Mouse (Mus musculus) hematopoietic multipotent progenitor cell, adult 10-12 weeks (in vitro differentiated cells): ENCODE results near the gene Usp17ld. TPM values are rescaled to one million over a fixed set of nuclear protein-coding genes. Genes with fewer than 3 reads are reported as not detected.

Source experiments
- polyA plus RNA-seq: library from polyadenylated mRNA; stranded (reverse); fragments of >175 nt; gene quantifications from 2 replicates; pipeline ENCODE4 v1.2.3, GENCODE M21; 2012; ENCODE audit warnings: low replicate concordance

Usp17ld gene
- polyA plus RNA-seq = not detected in 2 replicates

DNA sequence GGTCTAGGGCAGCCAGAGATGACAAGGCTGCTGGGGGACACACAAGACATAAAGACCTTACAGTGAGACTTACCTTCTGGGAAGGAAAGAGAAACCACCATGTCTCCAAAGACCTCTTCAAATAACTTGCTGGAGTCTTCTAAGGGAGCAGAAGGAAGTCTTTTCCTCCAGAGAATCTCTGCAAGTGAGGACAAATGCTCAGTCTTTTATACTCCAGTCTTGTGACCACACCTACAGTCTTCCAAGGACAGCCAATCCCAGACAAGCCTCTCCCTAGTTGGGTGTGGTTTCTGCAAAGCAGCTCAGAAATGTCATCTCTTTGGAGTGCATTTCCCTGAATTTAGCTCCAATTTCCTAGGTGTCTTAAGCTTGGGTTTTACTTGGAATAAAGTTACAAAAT lies at the start of gene Usp17ld:
Usp17ld (minus strand) TSS at position 101 of the 400 bp plus-strand sequence.

DNA sequence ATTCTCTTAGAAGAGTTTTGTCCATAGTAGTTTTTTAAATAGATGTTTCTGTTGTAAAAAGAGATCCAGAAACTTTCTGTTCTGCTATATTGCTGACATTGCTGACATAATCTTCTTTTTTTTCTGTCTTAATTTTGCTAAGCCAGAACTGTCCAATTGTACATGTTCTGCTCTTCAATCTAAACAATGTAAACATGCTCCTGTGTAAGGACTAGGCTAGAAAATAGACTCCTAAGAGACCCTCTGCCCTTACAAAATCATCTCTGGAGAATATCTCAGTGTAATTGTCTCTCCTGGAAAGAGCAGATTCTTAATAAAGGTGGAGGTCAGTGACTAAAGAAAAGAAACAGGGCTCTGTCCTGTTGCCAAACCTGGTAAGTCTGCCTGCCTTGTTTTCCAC lies 35.6 kb downstream of the Usp17ld start, which contains the start of gene Olfr594:
Olfr594 (plus strand) TSS at position 301 of the 400 bp plus-strand sequence.

DNA sequence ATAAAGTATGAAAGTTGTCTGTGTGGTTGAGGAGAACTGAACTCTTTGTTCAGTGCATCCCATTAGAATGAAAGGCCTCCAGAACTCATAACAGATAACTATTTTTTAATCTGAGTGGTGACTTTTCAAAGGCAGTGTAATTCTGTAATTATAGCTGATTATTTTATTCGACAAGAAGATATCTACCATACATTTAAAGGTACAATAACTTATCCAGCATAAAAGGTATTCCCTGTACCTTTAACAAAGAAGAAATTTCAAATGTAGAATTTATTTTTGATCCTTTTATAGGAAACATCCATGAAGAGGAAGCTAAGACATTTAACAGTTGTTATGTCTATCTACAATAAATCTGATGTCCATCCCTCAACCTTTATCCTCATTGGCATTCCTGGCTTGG lies 40.7 kb downstream of the Usp17ld start, which contains the start of gene Olfr593:
Olfr593 (plus strand) TSS at position 301 of the 400 bp plus-strand sequence.

Other genes starting within 250 kb of the Usp17ld start
- gene Olfr582, start 214.5 kb downstream of the Usp17ld start, polyA plus RNA-seq = not detected in 2 replicates
- not detected in 2 replicates for gene Olfr583, start 201.2 kb downstream of the Usp17ld start, polyA plus RNA-seq
- gene Olfr584, start 170.6 kb downstream of the Usp17ld start, polyA plus RNA-seq = not detected in 2 replicates
- not detected in 2 replicates for gene Olfr585, start 154.8 kb downstream of the Usp17ld start, polyA plus RNA-seq
- not detected in 2 replicates for gene Olfr586, start 126.9 kb downstream of the Usp17ld start, polyA plus RNA-seq
- not detected in 2 replicates for gene Olfr588-ps1, start 111.6 kb downstream of the Usp17ld start, polyA plus RNA-seq
- not detected in 2 replicates for gene Olfr589, start 96.1 kb downstream of the Usp17ld start, polyA plus RNA-seq
- not detected in 2 replicates for gene Olfr591, start 74.2 kb downstream of the Usp17ld start, polyA plus RNA-seq
- 0.02 TPM in 1 of 2 replicates, not detected in the other for gene Olfr592, start 67.7 kb downstream of the Usp17ld start, polyA plus RNA-seq
- not detected in 2 replicates for gene Olfr593, start 40.6 kb downstream of the Usp17ld start, polyA plus RNA-seq
- gene Olfr594, start 35.5 kb downstream of the Usp17ld start, polyA plus RNA-seq = not detected in 2 replicates
- gene Olfr596, start 53.1 kb upstream of the Usp17ld start, polyA plus RNA-seq = not detected in 2 replicates
- gene Olfr597, start 63.8 kb upstream of the Usp17ld start, polyA plus RNA-seq = not detected in 2 replicates
- not detected in 2 replicates for gene Olfr598, start 71.1 kb upstream of the Usp17ld start, polyA plus RNA-seq
- gene Olfr599, start 83.4 kb upstream of the Usp17ld start, polyA plus RNA-seq = not detected in 2 replicates
- gene Olfr600, start 97.2 kb upstream of the Usp17ld start, polyA plus RNA-seq = not detected in 2 replicates
- not detected in 2 replicates for gene Olfr601, start 110.2 kb upstream of the Usp17ld start, polyA plus RNA-seq
- not detected in 2 replicates for gene Olfr603, start 133.7 kb upstream of the Usp17ld start, polyA plus RNA-seq
- not detected in 2 replicates for gene Usp17lc, start 162.6 kb upstream of the Usp17ld start, polyA plus RNA-seq
- gene Olfr605, start 192.9 kb upstream of the Usp17ld start, polyA plus RNA-seq = not detected in 2 replicates
- not detected in 2 replicates for gene Olfr606, start 196.5 kb upstream of the Usp17ld start, polyA plus RNA-seq
- gene Olfr607, start 211.6 kb upstream of the Usp17ld start, polyA plus RNA-seq = not detected in 2 replicates
- not detected in 2 replicates for gene Olfr608, start 217.4 kb upstream of the Usp17ld start, polyA plus RNA-seq
- gene Olfr609, start 245.6 kb upstream of the Usp17ld start, polyA plus RNA-seq = not detected in 2 replicates